Mouse (Mus musculus): ENCODE measurements around the gene Npas2. TPM values are rescaled to one million over a fixed set of nuclear protein-coding genes. Genes with fewer than 3 reads are reported as not detected.

Gene Npas2
- polyA plus RNA-seq, 1 experiment from 2014 or later, result 1.5 TPM

DNA sequence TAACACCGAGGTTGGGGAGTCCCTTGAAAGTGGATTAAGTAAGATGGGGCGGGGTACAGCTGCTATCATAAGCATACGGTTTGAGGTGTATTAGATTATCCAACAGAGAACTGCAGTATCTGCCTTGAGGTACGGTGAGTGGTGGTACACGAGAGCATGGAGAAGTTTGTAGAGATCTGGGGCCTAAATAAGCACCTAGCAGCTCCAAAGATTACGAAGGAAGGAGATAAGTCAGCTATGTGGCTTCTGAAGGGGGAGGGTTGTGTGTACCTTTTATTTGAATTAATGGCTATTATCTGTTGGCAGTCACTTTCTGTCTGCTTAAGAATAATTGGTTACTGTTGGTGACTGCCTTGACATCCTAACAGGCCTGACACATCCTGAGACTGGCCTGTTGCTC lies 176.9 kb downstream of the Npas2 start:
- no peak overlapping the region for H3K9ac ChIP-seq
- H3K4me3 ChIP-seq, result no peak overlapping the region
- no peak overlapping the region for H3K4me2 ChIP-seq
- 80% methylated on average over 6 of the region's 6 CpGs for WGBS
- peaks cover 59% of the 10 kb centered on the region for H3K36me3 ChIP-seq
- ATAC-seq (ENCODE audit: borderline replicate concordance, extremely low read depth, low FRiP score, low TSS enrichment), result no peak
- H3K9me3 ChIP-seq, result no peaks in the 10 kb centered on the region
- H3K27ac ChIP-seq, result no peak overlapping the region
- H3K27me3 ChIP-seq, result no peaks in the 10 kb centered on the region
- peaks cover 13% of the 10 kb centered on the region for H3K4me1 ChIP-seq

DNA sequence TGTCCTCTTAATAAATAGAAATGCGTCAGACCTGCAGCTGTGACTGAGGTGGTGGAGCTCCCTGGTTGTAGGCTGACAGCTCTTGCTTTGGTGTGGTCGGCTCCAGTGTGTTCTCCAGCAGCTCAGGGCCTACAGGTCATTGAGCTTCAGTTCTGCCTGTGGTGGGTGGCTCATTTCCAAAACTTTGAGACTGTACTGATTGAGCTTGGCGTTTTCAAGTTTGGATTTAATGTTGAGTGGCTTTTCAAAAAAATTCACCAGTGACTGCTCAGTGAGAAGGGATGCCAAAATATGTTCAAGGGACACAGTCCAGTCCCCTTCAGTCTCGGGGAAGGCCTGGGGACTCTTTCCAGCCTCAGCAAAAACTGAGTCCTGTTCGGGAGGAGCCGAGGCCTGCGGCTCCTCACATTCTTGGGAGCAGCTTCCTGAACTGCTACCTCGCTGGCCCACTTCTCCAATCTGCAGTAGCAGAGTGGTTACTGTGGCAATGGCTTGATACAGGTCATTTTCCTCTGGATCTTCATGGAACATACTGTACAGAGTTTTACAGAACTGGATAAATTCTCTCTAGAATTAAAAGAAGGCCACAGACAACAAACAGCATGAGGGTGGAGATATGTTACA lies 178.8 kb downstream of the Npas2 start:
- Histone ChIP-seq H3K4me3 (no peak overlapping the region), H3K36me3 (peaks cover 69% of the 10 kb centered on the region)

DNA sequence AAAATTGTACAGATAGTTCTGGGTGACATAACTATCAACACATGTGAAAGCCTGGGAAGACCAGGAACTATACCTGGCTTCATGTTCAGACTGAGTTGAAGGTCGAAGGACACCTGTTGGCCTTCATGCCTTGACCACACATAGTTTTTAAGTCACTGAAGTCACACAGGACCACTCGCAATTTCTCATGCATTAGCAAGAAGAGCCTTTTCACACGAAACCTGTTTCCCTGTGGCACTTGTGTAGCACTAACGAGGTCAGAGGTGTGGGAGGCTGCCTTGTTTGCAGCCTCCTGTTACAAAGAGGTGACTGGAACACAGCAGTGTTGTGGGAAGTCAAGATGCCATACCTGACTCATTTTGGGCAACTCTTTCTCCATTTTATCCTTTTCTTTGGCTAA lies 179.8 kb downstream of the Npas2 start:
- WGBS, result 63% methylated on average over 4 of the region's 4 CpGs
- peaks cover 72% of the 10 kb centered on the region for H3K36me3 ChIP-seq
- no peak overlapping the region for H3K27ac ChIP-seq
- no peak for ATAC-seq (ENCODE audit: borderline replicate concordance, extremely low read depth, low FRiP score, low TSS enrichment)
- no peaks in the 10 kb centered on the region for H3K9me3 ChIP-seq
- H3K4me3 ChIP-seq, result no peak overlapping the region
- H3K4me1 ChIP-seq, result peaks cover 8% of the 10 kb centered on the region
- H3K9ac ChIP-seq, result no peak overlapping the region
- H3K27me3 ChIP-seq, result no peaks in the 10 kb centered on the region
- no peak overlapping the region for H3K4me2 ChIP-seq

More for the DNA sequence above, 178.8 kb downstream of the Npas2 start:
- ATAC-seq (ENCODE audit: borderline replicate concordance, extremely low read depth, low FRiP score, low TSS enrichment), result no peak
- Histone ChIP-seq H3K4me1 (peaks cover 8% of the 10 kb centered on the region), H3K27ac (no peak overlapping the region), H3K9me3 (no peaks in the 10 kb centered on the region), H3K27me3 (no peaks in the 10 kb centered on the region), H3K4me2 (no peak overlapping the region), H3K9ac (no peak overlapping the region)
- 76% methylated on average over 8 of the region's 8 CpGs for WGBS

DNA sequence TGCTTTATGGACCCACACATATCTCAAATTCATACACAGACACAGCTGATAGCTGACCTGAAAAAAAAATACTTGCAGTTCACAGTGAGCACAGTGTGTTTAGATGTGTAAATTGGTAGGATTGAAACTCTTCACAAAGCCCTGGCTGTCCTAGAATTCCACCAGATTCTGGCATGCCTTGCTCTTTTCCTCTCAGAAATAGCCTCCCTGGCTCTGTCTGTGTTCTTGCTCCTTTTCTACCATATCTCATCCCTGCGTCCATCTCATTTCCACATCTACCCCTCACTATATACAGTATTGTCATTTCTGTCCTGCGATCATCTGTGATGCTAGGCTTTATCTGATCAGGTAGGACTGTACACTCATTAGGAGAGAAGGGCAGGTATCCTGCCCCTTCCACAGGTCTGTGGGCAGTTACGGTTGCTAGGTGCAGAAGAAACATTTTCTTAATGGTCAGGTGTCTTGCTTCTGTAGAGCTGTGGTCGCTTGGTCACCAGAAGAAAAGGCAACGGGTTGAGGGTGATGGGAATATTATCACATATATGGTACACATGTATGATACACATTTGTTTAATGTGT lies 180.8 kb downstream of the Npas2 start:
- no peak overlapping the region for H3K4me2 ChIP-seq
- H3K4me1 ChIP-seq, result peaks cover 4% of the 10 kb centered on the region
- ATAC-seq (ENCODE audit: borderline replicate concordance, extremely low read depth, low FRiP score, low TSS enrichment), result no peak
- peaks cover 69% of the 10 kb centered on the region for H3K36me3 ChIP-seq
- no peak overlapping the region for H3K4me3 ChIP-seq
- no peak overlapping the region for H3K9ac ChIP-seq
- no peak overlapping the region for H3K27ac ChIP-seq
- H3K9me3 ChIP-seq, result no peaks in the 10 kb centered on the region
- 82% methylated on average over 5 of the region's 5 CpGs for WGBS
- no peaks in the 10 kb centered on the region for H3K27me3 ChIP-seq

DNA sequence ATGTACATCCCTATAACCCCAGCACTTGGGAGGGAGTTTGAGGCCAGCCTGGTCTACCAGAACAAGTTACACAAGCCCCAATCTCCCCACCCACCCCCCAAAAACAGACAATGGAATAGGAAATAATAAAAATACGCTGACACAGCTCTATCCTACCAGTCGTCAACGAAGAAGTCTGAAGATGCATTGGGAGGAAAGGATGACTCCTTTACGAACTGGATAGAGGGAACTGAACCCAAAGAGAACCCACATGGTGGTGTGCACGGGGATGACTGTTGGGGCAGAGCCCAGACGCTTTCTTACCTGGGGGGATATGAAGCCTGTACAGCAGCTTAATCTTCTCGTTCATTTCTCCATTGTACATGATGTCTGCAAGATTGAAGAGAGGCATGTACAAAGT lies 182.6 kb downstream of the Npas2 start:
- WGBS, result 89% methylated on average over 7 of the region's 7 CpGs
- peaks cover 51% of the 10 kb centered on the region for H3K36me3 ChIP-seq
- no peaks in the 10 kb centered on the region for H3K9me3 ChIP-seq

DNA sequence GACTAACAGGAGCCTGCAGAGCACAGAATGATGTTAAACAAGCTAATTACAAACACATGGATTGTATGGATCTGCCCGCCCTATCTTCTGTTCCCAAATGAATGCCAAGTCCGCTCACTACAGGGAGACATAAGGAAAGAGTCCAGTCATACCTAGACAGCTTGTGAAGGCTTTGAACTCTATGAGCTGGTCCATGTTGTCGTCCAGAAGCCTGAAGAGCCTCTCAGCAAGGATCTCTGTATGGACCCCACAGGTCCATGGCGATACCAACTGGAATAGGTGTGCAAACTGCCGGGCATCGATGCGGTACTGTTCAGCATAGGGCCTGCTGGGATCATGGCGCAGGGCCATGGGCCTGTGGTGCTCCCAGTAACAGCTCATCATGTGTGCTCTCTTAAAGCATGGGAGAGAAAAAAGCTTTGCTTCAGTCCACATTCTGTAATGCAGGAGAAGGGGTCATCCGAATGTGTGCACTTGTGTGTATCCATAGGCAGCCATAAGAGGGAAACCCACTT lies 183.3 kb downstream of the Npas2 start:
- no peak overlapping the region for H3K4me3 ChIP-seq
- H3K9me3 ChIP-seq, result no peaks in the 10 kb centered on the region
- WGBS, result 93% methylated on average over 9 of the region's 9 CpGs
- H3K27me3 ChIP-seq, result no peaks in the 10 kb centered on the region
- H3K9ac ChIP-seq, result no peak overlapping the region
- H3K36me3 ChIP-seq, result peaks cover 45% of the 10 kb centered on the region
- no peak overlapping the region for H3K27ac ChIP-seq
- no peaks in the 10 kb centered on the region for H3K4me1 ChIP-seq
- H3K4me2 ChIP-seq, result no peak overlapping the region
- ATAC-seq (ENCODE audit: borderline replicate concordance, extremely low read depth, low FRiP score, low TSS enrichment), result no peak

More for the DNA sequence above, 182.6 kb downstream of the Npas2 start:
- no peaks in the 10 kb centered on the region for H3K4me1 ChIP-seq
- no peak overlapping the region for H3K4me2 ChIP-seq
- no peaks in the 10 kb centered on the region for H3K27me3 ChIP-seq
- no peak overlapping the region for H3K4me3 ChIP-seq
- ATAC-seq (ENCODE audit: borderline replicate concordance, extremely low read depth, low FRiP score, low TSS enrichment), result no peak
- H3K27ac ChIP-seq, result no peak overlapping the region
- H3K9ac ChIP-seq, result no peak overlapping the region

DNA sequence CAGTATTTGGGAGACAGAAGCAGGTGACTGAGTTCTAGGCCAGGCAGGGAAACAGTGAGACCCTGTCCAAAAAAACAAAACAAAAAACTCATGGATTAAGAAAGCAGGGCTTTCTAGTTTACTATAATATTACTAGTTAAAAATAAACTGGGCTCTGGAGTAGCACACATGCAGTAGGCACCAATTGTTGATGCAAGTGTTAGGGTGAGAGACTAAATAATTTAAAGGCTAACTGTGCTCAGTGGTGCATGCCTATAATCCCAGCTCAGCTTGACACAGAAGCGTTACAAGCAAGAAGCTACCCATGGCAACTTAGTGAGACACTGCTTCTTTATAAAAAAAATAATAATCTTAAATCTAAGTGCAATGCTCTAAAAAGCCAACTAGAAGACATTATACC lies 185.0 kb downstream of the Npas2 start:
- Histone ChIP-seq H3K36me3 (peaks cover 27% of the 10 kb centered on the region), H3K27ac (no peak overlapping the region), H3K4me3 (no peak overlapping the region), H3K27me3 (no peaks in the 10 kb centered on the region), H3K4me1 (no peaks in the 10 kb centered on the region), H3K9ac (no peak overlapping the region), H3K4me2 (no peak overlapping the region), H3K9me3 (no peaks in the 10 kb centered on the region)
- WGBS, result 77% methylated on average over 1 of the region's 1 CpGs
- no peak for ATAC-seq (ENCODE audit: borderline replicate concordance, extremely low read depth, low FRiP score, low TSS enrichment)

DNA sequence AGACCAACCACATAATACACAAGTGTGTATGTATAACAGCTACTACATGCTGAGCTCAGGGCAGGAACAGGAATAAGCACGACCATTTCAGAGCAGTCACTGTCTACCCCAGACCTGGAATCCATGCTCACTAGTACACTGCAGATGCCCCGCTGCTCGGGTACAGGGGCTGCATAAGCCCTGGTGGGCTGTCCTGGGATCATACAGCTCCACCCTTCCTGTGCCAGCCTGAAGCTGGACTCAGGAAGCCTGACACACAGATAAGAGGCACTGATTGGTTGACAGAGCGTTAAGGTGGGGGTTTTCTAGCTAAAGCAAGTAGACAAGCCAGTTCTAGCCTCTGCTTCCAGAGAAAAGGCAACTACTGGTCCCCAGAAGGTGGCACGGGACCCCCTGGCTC lies 185.5 kb downstream of the Npas2 start:
- no peaks in the 10 kb centered on the region for H3K27me3 ChIP-seq
- no peaks in the 10 kb centered on the region for H3K9me3 ChIP-seq
- no peaks in the 10 kb centered on the region for H3K4me1 ChIP-seq
- H3K4me3 ChIP-seq, result no peak overlapping the region
- peaks cover 23% of the 10 kb centered on the region; the same call in 1 of the 2 replicates for H3K36me3 ChIP-seq
- no peak overlapping the region for H3K27ac ChIP-seq
- no peak overlapping the region for H3K4me2 ChIP-seq
- no peak overlapping the region for H3K9ac ChIP-seq
- no peak for ATAC-seq (ENCODE audit: borderline replicate concordance, extremely low read depth, low FRiP score, low TSS enrichment)
- WGBS, result 55% methylated on average over 5 of the region's 5 CpGs

DNA sequence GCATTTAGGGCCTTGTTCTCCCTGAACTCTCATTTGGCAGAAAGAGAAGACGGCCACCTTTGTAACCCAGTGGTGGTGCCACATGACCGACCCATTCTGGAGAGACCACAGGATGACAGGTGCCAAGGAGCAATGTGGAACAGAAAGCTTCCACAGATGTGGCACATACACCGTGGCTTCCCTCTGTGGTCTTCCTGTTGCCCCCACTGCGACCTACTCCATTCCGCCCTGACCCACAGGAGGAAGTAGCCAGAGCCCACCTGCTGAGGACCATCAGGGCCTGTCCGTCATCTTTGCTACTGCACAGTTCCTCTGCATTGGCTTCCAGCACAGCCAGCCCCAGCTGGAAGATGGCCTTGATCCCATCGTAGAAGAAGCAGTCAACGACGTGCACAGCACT lies 187.5 kb downstream of the Npas2 start:
- ATAC-seq (ENCODE audit: borderline replicate concordance, extremely low read depth, low FRiP score, low TSS enrichment), result no peak
- Histone ChIP-seq H3K27me3 (no peaks in the 10 kb centered on the region), H3K9ac (no peak overlapping the region), H3K36me3 (peaks cover 16% of the 10 kb centered on the region; the same call in 1 of the 2 replicates), H3K27ac (no peak overlapping the region), H3K4me2 (no peak overlapping the region), H3K4me3 (no peak overlapping the region), H3K4me1 (no peaks in the 10 kb centered on the region), H3K9me3 (no peaks in the 10 kb centered on the region)
- 84% methylated on average over 9 of the region's 9 CpGs for WGBS

DNA sequence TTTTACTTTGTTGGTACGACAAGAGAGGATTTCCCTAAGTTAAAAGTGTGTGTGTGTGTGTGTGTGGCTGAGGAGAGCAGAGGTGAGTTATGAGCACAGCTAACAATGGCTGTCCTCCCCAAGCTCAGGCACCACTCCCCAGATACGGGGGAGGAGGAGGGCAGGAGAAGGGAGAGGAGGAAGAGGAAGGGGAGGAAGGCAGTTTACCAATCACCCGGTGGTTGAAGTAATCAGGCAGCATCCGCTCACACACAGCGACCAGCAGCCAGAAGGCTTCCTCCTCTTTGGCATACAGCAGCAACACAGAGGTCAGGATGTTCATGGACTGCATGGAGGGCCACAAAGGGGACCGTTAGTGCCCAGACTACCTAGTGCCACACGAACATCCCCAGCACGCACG lies 191.4 kb downstream of the Npas2 start:
- no peak overlapping the region for H3K9ac ChIP-seq
- H3K4me3 ChIP-seq, result no peak overlapping the region
- H3K36me3 ChIP-seq, result 0 out of 2 replicates have a peak, but pooled peaks cover 6% of the 10 kb centered on the region
- WGBS, result 70% methylated on average over 9 of the region's 9 CpGs
- H3K4me2 ChIP-seq, result no peak overlapping the region
- ATAC-seq (ENCODE audit: borderline replicate concordance, extremely low read depth, low FRiP score, low TSS enrichment), result no peak
- H3K9me3 ChIP-seq, result no peaks in the 10 kb centered on the region
- no peaks in the 10 kb centered on the region for H3K27me3 ChIP-seq
- H3K4me1 ChIP-seq, result no peaks in the 10 kb centered on the region
- no peak overlapping the region for H3K27ac ChIP-seq

DNA sequence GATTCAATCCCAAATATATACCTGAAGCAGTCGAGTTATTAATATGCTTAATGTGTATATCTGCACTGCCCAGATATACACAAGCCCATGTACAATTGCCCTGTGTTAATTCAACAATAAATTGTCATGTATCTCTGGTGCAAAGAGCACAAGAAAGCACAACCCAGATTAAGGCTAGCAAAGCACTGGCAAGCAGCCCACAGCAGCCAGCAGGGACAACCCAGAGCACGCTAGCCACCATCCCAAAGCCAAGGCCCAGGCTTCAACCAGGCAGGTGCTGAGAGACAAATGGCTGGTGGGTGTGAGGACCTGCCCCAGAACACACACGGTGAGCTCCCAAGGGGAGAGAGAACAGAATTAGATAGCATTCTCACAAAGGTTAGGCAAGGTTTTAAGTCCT lies 192.9 kb downstream of the Npas2 start:
- Histone ChIP-seq H3K27me3 (no peaks in the 10 kb centered on the region), H3K4me3 (no peak overlapping the region), H3K27ac (no peak overlapping the region), H3K4me2 (no peak overlapping the region), H3K9me3 (no peaks in the 10 kb centered on the region), H3K4me1 (no peaks in the 10 kb centered on the region), H3K9ac (no peak overlapping the region), H3K36me3 (0 out of 2 replicates have a peak, but pooled peaks cover 6% of the 10 kb centered on the region)
- 61% methylated on average over 3 of the region's 3 CpGs for WGBS
- no peak for ATAC-seq (ENCODE audit: borderline replicate concordance, extremely low read depth, low FRiP score, low TSS enrichment)

DNA sequence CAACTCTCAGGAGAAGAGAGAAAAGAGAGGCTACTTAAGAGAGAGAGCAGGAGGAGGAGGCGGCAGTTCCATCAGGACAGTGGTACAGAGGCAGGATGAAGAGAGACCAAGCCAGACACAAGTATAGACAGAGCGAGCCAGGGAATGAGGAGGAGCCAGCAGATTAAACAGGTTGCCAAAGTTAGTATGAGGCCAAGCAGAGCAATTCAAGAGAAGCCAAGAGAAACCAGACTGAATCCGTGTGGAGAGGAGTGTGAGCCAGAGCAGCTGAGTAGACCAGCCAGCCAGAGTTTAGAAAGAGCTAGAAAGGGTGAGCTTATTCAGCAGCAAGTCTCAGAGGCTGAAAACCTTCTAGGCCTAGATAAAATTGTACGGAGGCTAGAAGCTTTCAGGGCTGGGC lies 194.0 kb downstream of the Npas2 start:
- ATAC-seq (ENCODE audit: borderline replicate concordance, extremely low read depth, low FRiP score, low TSS enrichment), result no peak
- no peaks in the 10 kb centered on the region for H3K9me3 ChIP-seq
- H3K27ac ChIP-seq, result no peak overlapping the region
- 73% methylated on average over 4 of the region's 4 CpGs for WGBS
- H3K27me3 ChIP-seq, result no peaks in the 10 kb centered on the region
- H3K9ac ChIP-seq, result no peak overlapping the region
- H3K36me3 ChIP-seq, result 0 out of 2 replicates have a peak, but pooled peaks cover 6% of the 10 kb centered on the region
- H3K4me1 ChIP-seq, result no peaks in the 10 kb centered on the region
- H3K4me3 ChIP-seq, result no peak overlapping the region
- no peak overlapping the region for H3K4me2 ChIP-seq
